ENCODE assay signal across 8 mouse cellular contexts in the genomic region with DNA sequence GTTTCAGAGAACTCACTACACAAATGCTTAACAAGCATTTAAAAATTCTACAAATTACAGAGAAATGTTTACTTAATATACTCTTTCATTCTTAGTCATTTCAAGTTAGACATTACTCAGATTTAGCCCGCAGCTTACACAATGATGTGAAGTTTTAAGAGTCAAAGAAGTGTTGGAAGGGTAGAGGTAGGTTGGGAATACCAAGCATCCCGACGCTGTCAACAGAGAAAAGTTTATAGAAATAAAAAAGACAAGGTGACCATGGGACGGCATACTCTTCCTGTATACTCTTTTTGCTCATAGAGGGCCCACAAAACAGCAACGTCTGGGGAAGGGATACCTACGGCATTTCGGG. TPM values are rescaled to one million over a fixed set of nuclear protein-coding genes. Genes with fewer than 3 reads are reported as not detected.
DNase-seq lines count a peak whose midpoint lies in the region; ATAC-seq and TF ChIP-seq lines count a peak whose summit lies in the region.

No protein-coding gene starts in this region.

- no peaks in the 10 kb centered on the region for H3K9me3 ChIP-seq in heart, embryonic 14.5 days (ENCODE audit: control insufficient read depth, low read length)
- H3K9me3 ChIP-seq in G1E (replicated peaks): no peaks in the 10 kb centered on the region
- no peaks in the 10 kb centered on the region for H3K9me3 ChIP-seq in hindbrain, embryonic 11.5 days (ENCODE audit: control insufficient read depth, low read length)
- H3K9me3 ChIP-seq in midbrain, embryonic 10.5 days (replicated peaks): no peaks in the 10 kb centered on the region

- ATAC-seq in heart, embryonic 14.5 days (ENCODE audit: insufficient number of reproducible peaks, insufficient read depth, low FRiP score, low read depth): no peak
- no peak for ATAC-seq in G1E (ENCODE audit: extremely low read depth, insufficient number of reproducible peaks, low FRiP score, poor library complexity, severe bottlenecking)
- ATAC-seq in hindbrain, embryonic 11.5 days (ENCODE audit: low FRiP score): no peak

- TF ChIP-seq CTCF in G1E (IDR thresholded peaks at IDR 0.05; ENCODE audit: low read depth, low read length): no peak

- peak overlapping the region; percentile 84 for H3K4me2 ChIP-seq in heart, embryonic 14.5 days (ENCODE audit: low read length)
- peak overlapping the region; percentile 49 for H3K4me2 ChIP-seq in hindbrain, embryonic 11.5 days (replicated peaks; ENCODE audit: low read depth, low read length)

- H3K27me3 ChIP-seq in heart, embryonic 14.5 days (ENCODE audit: control insufficient read depth, insufficient read depth, low read length): no peaks in the 10 kb centered on the region
- no peaks in the 10 kb centered on the region for H3K27me3 ChIP-seq in G1E (ENCODE audit: insufficient read depth, low read length)
- H3K27me3 ChIP-seq in hindbrain, embryonic 11.5 days (ENCODE audit: control insufficient read depth, insufficient read depth, low read length): no peaks in the 10 kb centered on the region
- no peaks in the 10 kb centered on the region for H3K27me3 ChIP-seq in midbrain, embryonic 10.5 days (ENCODE audit: low read depth, poor library complexity, severe bottlenecking)

- peaks cover 0 to 9% of the 10 kb centered on the region in 2 experiments; a peak in 2 of 4 replicates for H3K4me1 ChIP-seq in heart, embryonic 14.5 days (ENCODE audit: control insufficient read depth in 2 of 2, insufficient read depth in 2 of 2, low read length in 2 of 2)
- H3K4me1 ChIP-seq in G1E (ENCODE audit: insufficient read depth, low read depth, low read length): peaks cover 20% of the 10 kb centered on the region
- H3K4me1 ChIP-seq in hindbrain, embryonic 11.5 days (replicated peaks; ENCODE audit: control insufficient read depth, insufficient read depth, low read length): no peaks in the 10 kb centered on the region
- peaks cover 21% of the 10 kb centered on the region for H3K4me1 ChIP-seq in midbrain, embryonic 10.5 days

- no peak for DNase-seq in heart, postnatal 14 days
- DNase-seq in G1E (ENCODE audit: low spot score): no peak
- no peak for DNase-seq in hindbrain, embryonic 11.5 days (ENCODE audit: low spot score)
- DNase-seq in midbrain, embryonic 10.5 days (ENCODE audit: low spot score): no peak
- DNase-seq in adrenal gland, postnatal 4 days (ENCODE audit: low spot score in 2 of 2): no peak
- no peak for DNase-seq in urinary bladder, postnatal 14 days (ENCODE audit: low spot score)
- DNase-seq in spleen, adult 18-20 months: no peak

- H3K4me3 ChIP-seq in heart, embryonic 14.5 days (ENCODE audit: control insufficient read depth in 1 of 2, insufficient read depth in 1 of 2, low read depth in 1 of 2, low read length in 2 of 2): peak overlapping the region; percentile 84 to 96
- H3K4me3 ChIP-seq in G1E (ENCODE audit: low read depth, low read length): peak overlapping the region; percentile 78
- peak overlapping the region; percentile 77 for H3K4me3 ChIP-seq in hindbrain, embryonic 11.5 days (ENCODE audit: low read depth, low read length)
- peak overlapping the region; percentile 80 for H3K4me3 ChIP-seq in midbrain, embryonic 10.5 days

- H3K27ac ChIP-seq in heart, embryonic 14.5 days (replicated peaks in 1 of 2; ENCODE audit: control insufficient read depth in 1 of 2, insufficient read depth in 1 of 2, low read depth in 2 of 2, low read length in 2 of 2): peak overlapping the region; percentile 25 to 45; a peak in 3 of 4 replicates
- peak overlapping the region; percentile 82 for H3K27ac ChIP-seq in hindbrain, embryonic 11.5 days (ENCODE audit: low read depth, low read length)
- peak overlapping the region; percentile 97 for H3K27ac ChIP-seq in midbrain, embryonic 10.5 days (replicated peaks)

- intact Hi-C loops in heart, postnatal 14 days (cut with DNase I): no loop called here

- no peaks in the 10 kb centered on the region for H3K36me3 ChIP-seq in heart, embryonic 14.5 days (ENCODE audit: control insufficient read depth, insufficient read depth, low read length)
- peaks cover 16% of the 10 kb centered on the region for H3K36me3 ChIP-seq in G1E (replicated peaks)
- no peaks in the 10 kb centered on the region for H3K36me3 ChIP-seq in hindbrain, embryonic 11.5 days (ENCODE audit: control insufficient read depth, insufficient read depth, low read length)
- peaks cover 13% of the 10 kb centered on the region for H3K36me3 ChIP-seq in midbrain, embryonic 10.5 days

- WGBS in heart, embryonic 14.5 days: 0% methylated on average over 7 of the region's 7 CpGs
- WGBS in hindbrain, embryonic 11.5 days: 0% methylated on average over 7 of the region's 7 CpGs
- WGBS in midbrain, embryonic 10.5 days: under 1% methylated on average over 7 of the region's 7 CpGs

- peak overlapping the region; percentile 85 for H3K9ac ChIP-seq in heart, embryonic 14.5 days (ENCODE audit: low read length)
- peak overlapping the region; percentile 94 for H3K9ac ChIP-seq in hindbrain, embryonic 11.5 days (ENCODE audit: low read depth, low read length)

RNA-seq across cellular contexts. Expression of a gene that starts 0.3 kb away (rescaled TPM):
- polyA plus RNA-seq in heart, embryonic 14.5 days (2014; fragmentation: Nextera tagmentation; extraction: Ambion mirVana): 6.9 and 11.8 TPM in 2 replicates
- 1 to 10 TPM; 1.1 to 4.1 TPM for total RNA-seq in heart, postnatal 14 days (2021)
- total RNA-seq in G1E (2014; fragmentation: Nextera tagmentation) (18.0 and 21.1 TPM in 2 replicates), G1E (2017) (16.0 and 21.0 TPM in 2 replicates)
- 1.2 and 1.5 TPM in 2 replicates for polyA plus RNA-seq in G1E (2012)
- polyA plus RNA-seq in hindbrain, embryonic 11.5 days (2014; fragmentation: Nextera tagmentation; extraction: Ambion mirVana): 29.1 and 32.0 TPM in 2 replicates
- polyA plus RNA-seq in midbrain, embryonic 10.5 days (2016; fragmentation: Nextera tagmentation; extraction: Ambion mirVana): 21.8 and 24.1 TPM in 2 replicates
- total RNA-seq in adrenal gland, postnatal 4 days (2021): 10 to 100 TPM; 10.9 to 13.8 TPM

Comparison
In these comparisons a context has a peak if more than half of its experiments do, and no peak if none do; other contexts are left out.
1. H3K27ac ChIP-seq: peak in every context shown above with its lines; median percentile 97 in midbrain, embryonic 10.5 days; 82 in hindbrain, embryonic 11.5 days; 35 in heart, embryonic 14.5 days.